Mouse (Mus musculus) gastrocnemius, adult 2 months (tissue): ENCODE measurements around the gene Arhgap17. TPM values are rescaled to one million over a fixed set of nuclear protein-coding genes. Genes with fewer than 3 reads are reported as not detected.

Source experiments
- DNase-seq: peaks from one replicate; pipeline ENCODE4 v3.0.0; 2022
- H3K27ac ChIP-seq: fragments of 200-600 bp; 2 replicates; pipeline ENCODE4 v1.8.1; 2022; ENCODE audit warnings: mild to moderate bottlenecking
- H3K4me3 ChIP-seq: fragments of 200-600 bp; 2 replicates; pipeline ENCODE4 v1.8.1; 2022; ENCODE audit warnings: mild to moderate bottlenecking, moderate library complexity
- CTCF ChIP-seq: fragments of 200-600 bp; IDR thresholded peaks from 2 replicates; pipeline ENCODE4 v1.8.1; 2022; ENCODE audit warnings: antibody characterized with exemption, mild to moderate bottlenecking, moderate library complexity
- intact Hi-C: fragments of 180-260 bp; cut with DNase I; formaldehyde crosslinking; loops from one replicate; pipeline ENCODE4 v1.15.1; 2025
- total RNA-seq, 2 experiments: library from RNA; stranded (reverse); gene quantifications; 2 replicates each; pipeline ENCODE4 v1.2.3; 2021

Arhgap17 gene
- total RNA-seq, 2 experiments from 2014 or later: 16.4 to 18.5 TPM

- no peak for TF ChIP-seq CTCF
- intact Hi-C loops: loop anchor here (5.0 kb wide), 1 partner anchor 190 kb away; no protein-coding TSS in a partner anchor
- Histone ChIP-seq H3K27ac (no peak overlapping the region), H3K4me3 (no peak overlapping the region)
- DNase-seq: no peak
These were observed 27.7 kb upstream of the Arhgap17 start for GRCm38 (mm10) chr7:123397369-123397768.

- no peak for TF ChIP-seq CTCF
- Histone ChIP-seq H3K4me3 (no peak overlapping the region), H3K27ac (no peak overlapping the region)
- no peak for DNase-seq
- intact Hi-C loops: loop anchor here (5.0 kb wide), 1 partner anchor 190 kb away; no protein-coding TSS in a partner anchor
These were observed 27.2 kb upstream of the Arhgap17 start for GRCm38 (mm10) chr7:123396900-123397299.

GRCm38 (mm10) chr7:123394271-123394670 is 24.6 kb upstream of the Arhgap17 start:
- no peak for DNase-seq
- no peak overlapping the region for H3K4me3 ChIP-seq
- intact Hi-C loops: no loop called here
- no peak for TF ChIP-seq CTCF
- no peak overlapping the region for H3K27ac ChIP-seq

GRCm38 (mm10) chr7:123389686-123390280 is 20.1 kb upstream of the Arhgap17 start:
- TF ChIP-seq CTCF: no peak
- H3K27ac ChIP-seq: peak overlapping the region; percentile 67
- DNase-seq: no peak
- no peak overlapping the region for H3K4me3 ChIP-seq
- intact Hi-C loops: no loop called here

GRCm38 (mm10) chr7:123385693-123386407 is 16.1 kb upstream of the Arhgap17 start:
- intact Hi-C loops: no loop called here
- peak overlapping the region; percentile 8; the same call in 1 of the 2 replicates for H3K27ac ChIP-seq

GRCm38 (mm10) chr7:123377443-123378400 is 8.0 kb upstream of the Arhgap17 start:
- Histone ChIP-seq H3K4me3 (peak overlapping the region; percentile 98), H3K27ac (peak overlapping the region; percentile 89)
- no peak for TF ChIP-seq CTCF
- DNase-seq: peak; percentile 96
- intact Hi-C loops: no loop called here

More at GRCm38 (mm10) chr7:123385693-123386407, 16.1 kb upstream of the Arhgap17 start:
- no peak for DNase-seq
- no peak for TF ChIP-seq CTCF
- no peak overlapping the region for H3K4me3 ChIP-seq

GRCm38 (mm10) chr7:123371501-123371900 is 1.8 kb upstream of the Arhgap17 start:
- H3K27ac ChIP-seq: peak overlapping the region; percentile 93
- intact Hi-C loops: no loop called here
- DNase-seq: peak; percentile 29
- H3K4me3 ChIP-seq: no peak overlapping the region; the same call in 1 of the 2 replicates
- TF ChIP-seq CTCF: peak; percentile 45

GRCm38 (mm10) chr7:123370700-123371099 is 985 bp upstream of the Arhgap17 start:
- Histone ChIP-seq H3K4me3 (peak overlapping the region; percentile 94), H3K27ac (peak overlapping the region; percentile 93)
- peak; percentile 51 for DNase-seq
- intact Hi-C loops: no loop called here
- no peak for TF ChIP-seq CTCF

GRCm38 (mm10) chr7:123368778-123369746 is 653 bp downstream of the Arhgap17 start:
- Histone ChIP-seq H3K4me3 (peak overlapping the region; percentile 94), H3K27ac (peak overlapping the region; percentile 93)
- DNase-seq: no peak
- no peak for TF ChIP-seq CTCF
- intact Hi-C loops: loop anchor here (2.0 to 5.0 kb wide), 2 partner anchors 26 to 37 kb away; no protein-coding TSS in a partner anchor

- no peak for TF ChIP-seq CTCF
- Histone ChIP-seq H3K27ac (peak overlapping the region; percentile 93), H3K4me3 (peak overlapping the region; percentile 94)
- intact Hi-C loops: loop anchor here (2.0 to 5.0 kb wide), 2 partner anchors 25 to 36 kb away; no protein-coding TSS in a partner anchor
- no peak for DNase-seq
These were observed 1.5 kb downstream of the Arhgap17 start for GRCm38 (mm10) chr7:123368187-123368586.
